Mouse (Mus musculus): ENCODE measurements around the gene Plcl1.

The Plcl1 gene

DNA sequence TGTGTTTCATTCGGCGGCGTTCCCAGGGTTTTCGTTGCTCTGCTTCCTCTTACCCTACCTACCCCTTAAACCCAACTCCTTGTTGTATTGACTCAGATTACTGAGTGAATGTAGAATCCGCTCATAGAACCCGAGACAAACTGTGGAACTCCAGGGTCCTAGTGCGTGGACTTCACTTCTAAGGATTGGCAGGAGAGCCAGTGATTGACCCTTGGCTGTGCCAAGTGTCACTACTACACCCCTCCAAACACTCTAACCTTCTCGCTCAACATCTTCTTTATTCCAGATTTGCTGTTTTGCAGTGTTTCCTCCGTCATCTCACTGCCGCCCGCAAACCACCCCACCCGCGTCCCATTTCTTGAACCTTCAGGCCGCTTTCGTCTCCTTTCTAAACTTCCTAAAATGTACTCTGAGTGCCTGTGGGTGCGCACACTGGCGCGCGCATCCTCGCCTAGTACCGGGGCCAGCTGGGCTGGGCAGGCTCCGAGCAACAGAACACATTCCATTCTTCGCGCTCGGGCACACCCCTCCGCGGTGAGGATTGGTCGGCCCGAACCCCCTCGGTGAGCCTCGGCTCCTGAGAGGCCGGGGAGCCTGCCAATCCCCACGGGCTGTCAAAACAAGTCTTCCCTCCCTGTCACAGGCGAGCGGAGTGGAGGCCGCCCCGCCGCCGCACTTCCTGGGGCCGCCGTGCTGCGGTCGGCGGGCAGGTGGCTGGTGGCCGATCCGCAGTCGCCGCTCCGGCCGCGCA is at the start of gene Plcl1:
Gene Plcl1, plus strand, starts transcription at position 650 of the 751 bp plus-strand sequence.
- no peak for DNase-seq (ENCODE audit: low spot score)

DNA sequence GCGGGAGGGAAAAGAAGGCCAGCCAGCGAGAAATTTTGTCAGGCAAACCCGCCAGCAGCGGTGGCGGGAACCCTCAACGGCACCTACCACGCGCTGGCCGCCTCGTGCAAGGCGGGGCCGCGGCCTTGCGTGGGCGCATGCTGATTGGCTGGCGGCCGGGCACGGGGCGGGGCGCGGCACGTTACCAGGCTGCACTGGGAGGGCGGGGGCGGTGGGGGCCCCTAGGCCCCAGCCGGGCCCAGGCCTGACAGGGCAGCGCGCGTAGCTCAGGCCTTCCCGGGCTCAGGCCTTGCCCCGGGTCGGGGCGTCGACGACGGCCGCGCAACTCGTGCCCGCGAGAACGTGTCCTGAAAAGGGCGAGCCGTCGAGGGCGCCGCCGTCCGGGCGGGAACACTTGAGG is 43.1 kb upstream of the Plcl1 start:
- no peak for DNase-seq (ENCODE audit: low spot score)

DNA sequence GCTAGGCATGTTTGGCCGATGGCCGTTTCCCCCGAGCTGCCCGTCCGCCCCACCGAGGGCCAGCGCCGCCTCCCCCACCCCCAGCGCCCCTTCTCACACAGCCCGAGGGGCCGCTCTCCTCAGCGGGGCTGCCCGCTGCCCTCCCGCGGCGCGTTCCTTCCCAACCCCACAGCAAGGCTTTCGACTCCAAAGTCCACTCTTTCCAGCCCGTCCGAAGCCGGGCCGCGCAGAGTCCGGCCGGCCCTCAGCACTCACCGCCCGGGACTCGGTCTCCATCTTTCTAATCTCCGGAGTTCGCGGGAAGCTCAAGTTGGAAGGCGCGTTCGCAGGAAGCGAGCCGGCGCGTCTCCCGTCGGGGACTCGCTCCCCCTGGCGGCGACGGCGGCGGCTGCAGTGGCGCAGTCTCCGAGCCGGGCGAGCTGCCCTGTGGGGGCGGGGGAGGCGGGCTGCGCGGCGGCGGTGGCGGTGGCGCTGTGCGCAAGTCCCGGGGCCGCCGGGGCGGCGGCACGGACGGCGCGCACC is 42.6 kb upstream of the Plcl1 start, which contains the start of gene Boll:
Gene Boll, minus strand, starts transcription at position 426 of the 522 bp plus-strand sequence.
- no peak for DNase-seq (ENCODE audit: low spot score)

DNA sequence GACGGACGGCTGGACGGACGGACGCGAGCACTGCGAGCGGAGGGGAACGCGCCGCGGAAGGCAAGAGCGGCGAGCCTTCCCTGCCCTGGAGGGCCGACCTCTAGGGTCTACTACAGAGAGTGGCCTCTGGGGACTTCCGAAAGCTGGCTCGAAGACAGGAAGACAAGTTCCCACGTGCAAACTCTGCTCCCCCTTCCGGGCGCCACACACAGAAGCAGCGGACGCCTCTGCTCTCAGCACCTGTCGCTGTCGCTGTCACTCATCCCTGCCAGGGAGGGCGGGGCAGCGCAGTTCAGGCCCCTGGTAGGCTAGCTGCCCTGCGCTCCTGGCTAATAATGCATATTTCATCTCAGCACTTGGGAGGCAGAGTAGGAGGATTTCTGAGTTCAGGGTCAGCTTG is 42.1 kb upstream of the Plcl1 start:
- no peak for DNase-seq (ENCODE audit: low spot score)

DNA sequence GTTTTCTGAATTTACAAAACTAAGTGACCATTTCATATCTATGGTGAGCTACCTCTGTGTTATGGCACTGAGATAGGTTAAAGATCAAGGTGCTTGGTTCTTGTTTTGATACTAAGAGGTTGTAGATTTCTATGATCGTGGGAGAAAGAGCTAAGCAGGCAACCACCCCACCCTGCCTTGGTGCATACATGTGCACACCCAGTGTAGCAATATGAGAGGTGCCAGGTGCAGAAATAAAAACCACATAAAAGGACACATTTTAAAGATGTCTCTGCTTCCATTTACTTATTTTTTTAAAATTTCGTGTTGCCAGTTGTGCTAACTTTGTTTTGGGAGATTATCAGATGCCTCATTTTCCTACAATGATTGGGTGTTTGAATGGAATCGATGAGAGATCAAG is 33.1 kb upstream of the Plcl1 start:
- DNase-seq (ENCODE audit: low spot score): no peak

DNA sequence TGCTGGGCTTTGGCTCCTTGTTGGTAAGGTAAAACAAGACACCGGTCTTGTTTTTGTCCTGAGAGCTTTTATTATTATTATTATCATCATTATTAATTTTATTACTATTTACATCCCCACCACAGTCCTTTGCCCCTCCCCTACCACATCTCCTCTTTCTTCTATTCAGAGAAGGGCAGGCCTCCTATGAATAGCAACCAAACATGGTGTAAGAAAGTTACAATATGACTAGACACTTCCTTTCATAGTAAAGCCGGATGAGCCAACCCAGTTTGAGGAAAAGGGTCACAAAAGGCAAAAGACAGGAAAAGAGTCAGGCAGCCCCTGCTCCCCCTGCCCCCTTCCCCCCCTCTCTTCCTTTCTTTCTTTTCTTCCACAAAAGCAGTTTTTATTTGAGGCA is 25.2 kb upstream of the Plcl1 start:
- no peak for DNase-seq (ENCODE audit: low spot score)

DNA sequence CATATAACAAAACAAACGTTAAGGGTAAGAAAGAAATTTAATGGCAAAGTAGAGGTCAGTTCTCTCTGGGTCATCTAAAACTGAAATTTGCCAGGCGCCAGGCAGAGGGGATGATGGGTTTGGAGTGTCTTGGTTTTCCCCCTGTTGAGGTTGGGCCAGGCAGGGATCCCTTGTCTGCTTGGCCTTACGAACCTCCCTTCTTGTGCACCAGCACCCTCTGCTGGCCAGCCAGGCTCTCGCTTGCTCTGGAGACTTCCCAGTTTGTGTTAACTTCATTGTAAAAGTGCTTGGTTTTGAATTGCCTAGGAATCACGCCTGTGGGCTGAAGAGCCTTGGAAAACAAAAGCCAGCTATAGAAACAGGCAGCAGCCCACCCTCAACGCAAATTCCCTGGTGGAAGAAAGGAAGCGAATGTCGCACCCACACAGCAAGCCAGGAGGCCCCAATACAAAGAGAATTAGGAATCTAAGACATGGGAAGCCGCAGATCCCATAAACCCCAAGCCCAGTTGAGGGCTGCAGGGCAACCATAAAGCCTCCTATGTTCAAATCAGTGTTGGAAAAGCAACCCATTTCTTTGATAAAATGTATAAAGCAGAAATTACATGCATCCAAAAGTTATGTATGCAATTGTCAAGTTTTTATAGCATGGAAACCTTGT is 22.5 kb upstream of the Plcl1 start:
- peak; percentile 62 for DNase-seq (ENCODE audit: low spot score)

DNA sequence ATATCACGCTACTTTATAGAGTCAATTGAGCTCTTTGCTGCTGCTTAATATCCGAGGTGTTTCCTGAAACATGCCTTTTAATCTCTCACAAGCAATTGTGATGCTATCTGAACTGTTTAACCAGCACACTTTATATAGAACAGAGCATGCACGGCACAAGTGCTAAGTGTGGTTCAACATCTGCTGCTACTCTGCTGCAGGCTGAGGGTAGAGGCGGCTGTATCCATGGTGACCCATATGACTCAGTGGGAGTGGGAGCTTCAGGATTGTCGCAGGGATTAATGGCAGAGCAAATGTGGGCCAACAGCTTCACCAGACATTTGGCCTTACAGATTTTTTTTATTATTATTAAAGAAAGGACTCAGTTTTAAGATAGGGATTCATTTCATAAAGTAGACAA is 5.8 kb upstream of the Plcl1 start:
- no peak for DNase-seq (ENCODE audit: low spot score)

DNA sequence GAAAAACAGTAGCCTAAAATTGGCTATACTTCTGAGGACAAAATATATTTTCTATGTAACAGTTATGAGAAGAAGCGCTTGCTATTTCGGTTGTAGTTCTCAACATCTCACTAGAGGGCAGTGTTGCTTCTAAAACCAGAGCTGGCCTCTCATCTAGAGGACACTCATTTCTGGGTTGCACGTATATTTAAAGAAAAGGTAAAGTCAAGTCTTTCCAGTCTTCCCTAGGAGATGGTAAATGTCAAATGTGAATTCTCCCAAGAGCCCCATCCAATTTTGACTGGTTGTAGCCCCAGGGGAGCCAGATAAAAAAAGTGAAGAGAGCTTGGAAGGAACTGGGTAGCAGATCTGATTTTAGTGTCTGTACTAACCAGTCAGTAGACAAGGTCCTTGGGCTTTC is 1.3 kb upstream of the Plcl1 start:
- peak; percentile 19 for DNase-seq (ENCODE audit: low spot score)

DNA sequence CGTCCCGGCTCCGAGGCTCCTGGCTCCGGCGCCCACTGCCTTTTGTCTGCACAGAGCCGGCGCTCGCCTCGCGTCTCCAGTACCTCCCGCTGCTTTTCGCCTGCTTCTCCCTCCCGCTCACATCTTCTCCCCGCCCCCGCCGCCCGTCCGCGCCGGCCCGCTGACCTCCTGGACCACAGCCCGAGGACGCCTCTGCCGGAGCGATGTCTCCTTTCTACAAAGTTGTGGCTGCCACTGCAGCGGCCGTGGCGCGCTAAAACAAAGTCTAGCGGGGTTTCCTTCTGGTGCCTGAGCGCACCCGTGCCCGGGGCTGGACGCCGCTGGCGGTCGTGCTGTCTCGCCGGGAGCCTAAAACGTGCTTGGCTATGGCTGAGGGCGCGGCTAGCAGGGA is 297 bp downstream of the Plcl1 start:
- DNase-seq (ENCODE audit: low spot score): no peak

DNA sequence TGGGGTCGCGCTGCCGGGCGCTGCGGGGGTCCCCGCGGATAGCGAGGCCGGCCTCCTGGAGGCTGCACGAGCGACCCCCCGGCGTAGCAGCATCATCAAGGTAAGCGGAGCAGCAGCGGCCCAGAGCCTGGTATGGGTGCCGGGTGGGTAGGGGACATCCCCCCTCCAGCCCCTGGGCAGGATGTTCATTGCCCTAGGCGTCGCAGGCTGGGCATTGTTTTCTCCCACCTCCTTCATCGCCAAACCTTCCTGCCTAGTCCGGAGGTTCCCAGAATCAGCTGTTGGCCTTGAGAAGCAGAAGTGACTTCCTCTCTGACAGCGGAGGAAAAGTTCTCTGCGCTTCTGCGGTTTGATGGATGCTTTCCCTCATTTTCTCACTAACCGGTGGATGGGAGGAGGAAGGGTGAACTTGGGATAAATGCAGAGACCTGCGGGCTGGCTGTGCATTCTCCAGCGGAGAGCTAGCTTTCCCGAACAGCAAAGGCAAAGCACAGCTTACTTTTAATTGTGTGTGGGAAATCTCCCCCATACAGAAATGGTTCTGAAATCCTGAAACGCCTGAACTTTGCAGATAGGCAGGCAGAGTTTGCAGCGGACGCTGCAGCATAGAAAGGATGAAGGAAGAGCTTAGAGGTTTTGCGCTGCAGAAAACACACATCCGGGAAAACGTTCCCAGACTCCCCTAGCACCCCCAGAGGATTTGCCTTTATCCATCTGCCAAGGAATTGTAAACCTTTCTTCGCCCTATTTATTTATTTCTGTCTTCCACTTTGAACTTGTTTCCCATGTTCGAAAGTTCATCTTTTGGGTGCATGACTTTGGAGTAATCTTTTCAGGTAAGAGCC is 1.0 kb downstream of the Plcl1 start:
- no peak for DNase-seq (ENCODE audit: low spot score)

DNA sequence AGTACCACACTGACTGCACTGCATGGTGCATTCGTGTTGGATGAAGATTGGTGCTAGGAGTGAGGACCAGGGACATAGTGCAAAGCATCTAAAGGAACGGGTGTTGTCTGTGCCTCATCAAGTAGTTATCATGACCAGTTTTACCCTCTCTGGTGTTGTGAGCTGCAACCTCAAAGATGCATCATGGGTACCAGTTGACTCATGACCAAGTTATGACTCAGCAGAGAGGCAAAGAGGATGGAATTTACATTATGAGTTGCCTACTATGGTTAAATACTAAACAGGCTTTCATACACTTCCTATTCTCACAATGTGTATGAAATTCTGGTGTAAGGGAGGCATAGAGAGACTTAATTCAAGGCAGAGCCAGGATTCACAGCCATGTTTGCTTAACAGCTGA is 4.9 kb downstream of the Plcl1 start:
- DNase-seq (ENCODE audit: low spot score): no peak

DNA sequence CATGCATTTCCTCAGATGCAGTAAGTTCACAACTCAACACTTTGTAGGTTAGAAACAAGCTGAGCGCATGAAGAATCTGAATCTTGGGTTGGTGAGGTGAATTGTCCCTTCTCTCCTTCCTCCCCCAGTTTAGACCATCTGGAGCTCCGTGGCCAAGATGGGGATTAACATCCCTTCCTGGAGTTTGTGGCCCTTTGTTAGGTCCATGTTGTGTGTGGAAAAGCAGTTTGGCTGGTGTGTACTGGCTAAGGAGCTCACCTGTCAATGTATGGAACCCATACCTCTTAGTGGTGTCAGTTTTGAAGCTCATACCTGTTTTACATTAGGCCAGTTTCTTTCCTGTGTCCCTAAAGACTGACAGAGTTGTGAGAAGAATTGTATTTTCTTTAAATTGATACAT is 5.4 kb downstream of the Plcl1 start:
- DNase-seq (ENCODE audit: low spot score): no peak

DNA sequence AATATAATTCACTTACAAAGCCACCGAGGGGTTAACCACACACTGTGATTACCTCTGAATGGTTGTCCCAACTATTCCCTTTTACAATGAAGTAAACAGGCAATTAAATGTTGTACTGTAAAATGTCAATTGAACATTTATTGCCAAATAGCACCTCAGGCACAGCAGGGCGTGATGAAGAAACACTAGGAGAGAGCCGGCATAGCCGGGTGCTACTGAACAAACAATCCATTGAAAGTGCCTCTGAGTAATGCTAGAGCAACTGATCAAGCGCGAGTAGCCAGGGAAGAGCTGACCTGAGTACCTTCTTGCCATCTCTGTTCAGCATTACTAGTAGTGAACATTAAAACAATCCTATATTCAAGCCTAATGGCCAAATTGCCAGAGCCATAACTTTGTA is 6.8 kb downstream of the Plcl1 start:
- no peak for DNase-seq (ENCODE audit: low spot score)

DNA sequence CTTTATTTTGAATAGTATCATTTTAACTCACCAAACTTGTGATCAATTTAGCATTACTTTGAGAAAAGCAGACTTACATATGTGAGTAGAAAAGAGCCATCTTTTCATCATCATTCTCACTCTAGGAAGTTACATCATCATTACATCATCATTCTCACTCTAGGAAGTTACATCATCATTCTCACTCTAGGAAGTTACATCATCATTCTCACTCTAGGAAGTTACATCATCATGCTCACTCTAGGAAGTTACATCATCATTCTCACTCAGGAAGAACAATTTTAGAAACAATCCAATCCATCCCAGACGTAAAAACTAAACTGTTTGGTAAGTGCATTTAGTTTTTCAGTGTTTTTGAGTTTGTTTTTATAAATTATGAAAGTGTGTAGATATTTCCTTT is 7.8 kb downstream of the Plcl1 start:
- DNase-seq (ENCODE audit: low spot score): no peak

DNA sequence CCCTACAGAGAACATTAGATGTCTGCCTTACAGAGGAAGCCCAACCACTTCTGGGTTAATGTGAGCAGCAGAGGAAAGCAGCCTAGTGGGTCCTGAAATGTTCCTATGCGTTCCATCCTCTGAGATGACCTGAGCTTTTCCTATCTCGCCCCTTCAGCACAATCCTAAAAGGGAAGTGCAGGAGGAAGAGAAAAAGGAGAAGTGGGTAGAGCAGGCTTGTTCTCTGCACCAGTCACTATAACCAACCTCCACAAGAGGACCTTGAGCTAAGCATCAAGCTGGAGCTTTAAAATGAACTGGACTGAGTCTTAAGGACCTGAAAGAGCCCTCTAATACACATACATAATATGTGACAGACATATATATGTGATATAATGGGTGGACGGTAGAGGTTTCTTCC is 13.2 kb downstream of the Plcl1 start:
- DNase-seq (ENCODE audit: low spot score): no peak

DNA sequence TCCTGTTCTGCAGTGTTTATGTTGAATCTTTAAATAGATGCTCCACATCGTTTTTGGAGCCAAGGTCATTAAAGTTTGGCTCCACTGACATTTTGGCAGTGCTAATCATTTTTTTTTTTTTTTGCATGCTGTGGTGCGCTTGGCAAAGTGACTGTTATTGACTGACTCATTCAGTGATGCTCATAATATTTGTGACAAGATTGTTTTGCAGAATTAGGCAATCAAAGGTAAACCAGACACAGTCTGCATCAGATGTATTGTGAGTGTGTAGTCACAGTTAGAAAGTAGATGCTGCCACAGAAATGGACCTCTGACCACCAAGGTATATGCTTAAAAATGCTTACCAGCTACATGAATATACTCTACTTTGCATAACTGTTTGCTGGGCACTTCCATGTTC is 21.9 kb downstream of the Plcl1 start:
- no peak for DNase-seq (ENCODE audit: low spot score)

DNA sequence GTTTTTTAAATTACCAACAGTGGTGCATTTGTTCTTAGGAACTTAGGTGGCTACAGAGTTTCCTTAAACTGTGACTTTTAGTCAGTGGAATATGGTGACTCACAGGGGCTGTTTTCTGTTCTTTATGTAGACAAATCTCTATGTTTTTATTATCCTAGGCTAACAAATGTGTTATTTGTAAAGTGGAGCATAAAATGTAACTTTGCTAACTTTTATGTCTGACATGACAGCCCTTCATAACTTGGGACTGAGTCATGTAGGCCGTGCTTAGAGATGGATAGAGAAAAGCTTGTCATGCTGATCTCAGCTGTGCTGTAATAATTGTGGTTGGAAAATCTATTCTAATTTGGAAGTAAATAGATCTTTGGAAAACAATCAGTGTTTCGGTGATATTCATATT is 23.3 kb downstream of the Plcl1 start:
- no peak for DNase-seq (ENCODE audit: low spot score)

DNA sequence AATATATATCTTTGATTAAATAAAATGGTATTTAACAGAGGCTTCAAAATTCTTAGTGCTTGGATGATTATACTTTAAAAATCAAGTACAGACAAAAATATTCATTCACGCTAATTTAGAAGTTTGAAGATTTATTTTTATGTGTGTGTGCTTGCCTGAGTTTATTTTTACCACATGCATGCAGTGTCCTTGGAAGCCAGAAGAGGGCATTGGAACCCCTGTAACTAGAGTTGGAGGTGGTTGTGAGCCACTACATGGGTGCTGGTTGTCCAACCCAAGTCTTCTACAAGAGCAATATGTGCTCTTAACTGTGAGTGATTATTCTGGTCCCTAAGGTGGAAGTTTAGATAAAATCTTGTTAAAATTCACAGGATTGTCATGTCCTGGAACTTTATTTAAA is 24.0 kb downstream of the Plcl1 start:
- no peak for DNase-seq (ENCODE audit: low spot score)

DNA sequence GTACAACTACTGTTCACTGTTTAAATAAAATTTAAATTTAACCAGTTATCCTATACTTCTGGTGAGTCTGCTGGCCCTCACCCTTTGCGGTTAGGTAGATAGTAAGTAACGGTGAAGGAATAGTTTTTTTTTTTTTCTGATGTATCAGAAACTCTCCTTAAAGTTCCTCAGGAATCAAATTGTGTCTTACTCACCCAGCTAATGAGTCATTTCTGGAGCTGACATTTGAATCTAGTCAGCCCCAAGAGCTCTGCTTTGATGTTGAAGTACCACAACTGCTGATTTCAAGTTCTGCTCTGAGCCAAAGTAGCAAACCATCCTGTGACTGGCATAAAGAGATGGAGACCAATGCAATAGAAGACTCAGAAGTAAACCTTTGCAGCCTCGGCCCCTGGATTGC is 24.9 kb downstream of the Plcl1 start:
- no peak for DNase-seq (ENCODE audit: low spot score)

DNA sequence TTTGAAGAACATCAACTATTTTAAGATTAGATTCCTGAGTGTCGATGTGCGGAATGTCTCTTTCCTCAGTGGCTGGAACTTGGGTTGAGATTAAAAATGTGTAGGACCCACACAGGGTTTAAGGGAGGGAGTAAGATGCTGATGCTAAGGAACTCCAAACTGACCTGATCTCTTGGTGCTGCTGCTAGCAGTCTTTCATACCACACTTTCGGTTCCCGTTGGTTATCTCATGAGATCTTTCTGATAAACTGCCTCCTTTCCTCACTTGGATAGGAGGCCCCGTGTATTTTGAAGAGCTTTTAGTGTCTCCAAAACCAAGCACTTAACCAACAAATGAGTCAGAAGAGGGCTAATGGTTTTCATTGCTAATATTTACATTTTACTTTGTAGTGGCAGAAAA is 30.9 kb downstream of the Plcl1 start:
- DNase-seq (ENCODE audit: low spot score): no peak

DNA sequence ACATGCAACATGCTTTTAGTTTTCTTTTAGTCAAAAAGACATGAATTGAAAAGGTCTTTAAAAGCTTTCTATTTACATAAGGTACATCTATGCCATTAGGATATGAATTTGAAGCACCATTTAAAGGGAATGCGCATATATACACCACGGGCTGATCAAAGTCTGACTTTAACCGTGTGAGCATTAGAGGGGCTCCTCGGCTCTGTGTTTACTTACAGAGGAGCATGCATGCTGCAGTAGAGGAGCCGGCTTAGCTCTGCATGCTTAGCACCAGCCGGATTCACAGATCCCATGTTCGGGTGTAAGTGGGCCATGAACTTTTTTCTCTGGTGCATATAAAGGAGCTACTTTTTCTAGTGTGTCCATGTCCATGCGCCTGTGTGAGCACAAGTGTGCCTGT is 31.4 kb downstream of the Plcl1 start:
- DNase-seq (ENCODE audit: low spot score): no peak

DNA sequence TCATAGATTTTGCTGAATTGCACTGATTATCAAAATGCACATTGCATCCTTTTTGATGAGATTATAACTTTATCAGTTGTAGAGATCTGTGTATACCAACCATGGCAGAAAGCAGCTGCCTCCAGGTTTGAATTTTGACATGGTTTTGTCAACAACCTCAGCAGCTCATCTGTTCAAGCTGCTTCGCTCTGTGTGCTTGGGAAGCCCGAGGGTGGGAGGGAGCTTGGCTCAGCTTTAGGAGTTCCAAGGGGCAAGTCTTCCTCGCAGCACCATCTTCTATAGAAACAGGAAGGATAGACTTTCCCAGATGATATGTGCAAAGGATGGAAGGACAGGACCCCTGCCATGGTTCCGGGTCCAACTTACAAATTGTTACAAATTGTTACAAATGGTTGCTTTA is 32.9 kb downstream of the Plcl1 start:
- DNase-seq (ENCODE audit: low spot score): no peak

All from MN1 (cell line).